Mouse (Mus musculus): ENCODE measurements at regions not wholly inside any gene's neighbourhood (a gene's known extent, or its start where the extent isn't known, plus 50 kb on each side); places are given as distances from the start of the nearest gene placed in this dataset.

DNA sequence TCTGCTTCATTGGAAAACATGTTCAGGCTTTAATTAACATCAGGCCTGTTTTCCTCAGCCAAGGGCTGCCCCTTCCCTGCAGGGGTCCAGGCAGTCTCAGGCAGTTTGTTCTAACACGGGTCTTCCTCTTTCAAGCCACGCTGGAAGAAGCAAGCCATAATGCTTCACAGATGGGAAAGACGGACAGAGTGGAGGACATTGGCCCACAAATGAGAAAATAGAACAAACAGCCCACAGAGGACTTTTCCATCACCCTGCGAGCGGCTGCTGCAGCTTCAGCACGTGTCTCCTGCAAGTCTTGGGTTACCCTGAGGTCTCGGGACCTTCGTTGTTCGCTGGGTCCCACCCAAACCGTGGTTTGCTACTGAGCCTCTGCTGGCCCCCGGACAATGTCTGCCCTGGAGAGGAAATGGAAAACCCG is 565.9 kb upstream of the 3110018I06Rik start:
- DNase-seq: no peak

DNA sequence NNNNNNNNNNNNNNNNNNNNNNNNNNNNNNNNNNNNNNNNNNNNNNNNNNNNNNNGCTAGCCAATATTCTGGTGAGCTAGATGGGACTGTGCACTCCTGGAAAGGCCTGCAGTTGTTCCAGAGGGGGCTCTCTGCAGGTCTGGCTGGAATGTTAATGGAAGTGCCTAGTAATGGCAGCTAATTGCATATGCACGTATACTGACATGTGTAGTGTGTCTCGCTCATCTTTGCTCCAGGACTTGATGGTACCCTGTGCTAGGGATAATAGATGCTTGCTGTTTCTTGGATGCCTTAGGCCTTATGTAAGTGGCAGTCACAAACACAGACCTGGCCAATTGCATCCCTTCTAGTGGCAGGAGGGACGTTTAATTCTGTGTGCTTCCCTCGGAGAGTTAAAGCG is 560.0 kb upstream of the 3110018I06Rik start:
- no peak for DNase-seq

DNA sequence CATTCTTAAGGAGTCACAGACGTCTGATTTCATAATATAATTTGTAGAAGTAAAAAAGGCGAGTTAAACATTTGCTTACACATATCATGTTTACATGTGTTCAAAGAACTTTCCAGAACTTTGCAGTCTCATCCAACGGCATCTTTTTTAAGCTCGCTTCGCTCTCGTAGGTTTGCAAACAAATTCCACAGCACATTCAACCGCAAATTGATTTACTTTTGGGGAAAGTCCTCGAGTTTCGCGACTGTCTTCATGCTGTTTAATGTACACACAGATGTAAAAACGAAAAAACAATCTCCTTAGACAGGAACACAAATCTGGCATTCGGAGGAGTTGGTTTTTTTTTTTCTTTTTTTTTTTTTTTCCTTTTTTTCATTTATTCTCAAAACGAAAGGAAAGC is 559.3 kb upstream of the 3110018I06Rik start:
- DNase-seq: no peak

DNA sequence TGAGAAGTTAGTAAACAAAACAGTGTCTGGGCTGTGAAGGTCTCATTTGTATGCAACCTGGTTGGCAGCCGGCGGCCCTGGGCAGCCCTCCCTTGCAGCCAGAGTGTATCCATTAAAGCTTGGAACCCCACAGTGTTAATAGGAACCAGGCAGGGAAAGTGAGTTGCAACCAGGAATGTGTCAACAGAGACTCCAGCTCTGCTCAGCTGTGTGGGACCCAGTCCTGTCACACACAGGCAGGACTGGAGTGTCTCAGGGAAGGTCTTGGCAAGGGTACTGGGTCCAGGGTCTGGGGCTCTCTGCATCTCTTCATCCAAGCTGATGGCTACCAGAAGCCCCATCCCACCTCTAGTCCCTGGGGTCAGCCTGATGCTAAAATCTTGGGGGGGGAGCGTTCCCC is 556.8 kb upstream of the 3110018I06Rik start:
- DNase-seq: no peak

DNA sequence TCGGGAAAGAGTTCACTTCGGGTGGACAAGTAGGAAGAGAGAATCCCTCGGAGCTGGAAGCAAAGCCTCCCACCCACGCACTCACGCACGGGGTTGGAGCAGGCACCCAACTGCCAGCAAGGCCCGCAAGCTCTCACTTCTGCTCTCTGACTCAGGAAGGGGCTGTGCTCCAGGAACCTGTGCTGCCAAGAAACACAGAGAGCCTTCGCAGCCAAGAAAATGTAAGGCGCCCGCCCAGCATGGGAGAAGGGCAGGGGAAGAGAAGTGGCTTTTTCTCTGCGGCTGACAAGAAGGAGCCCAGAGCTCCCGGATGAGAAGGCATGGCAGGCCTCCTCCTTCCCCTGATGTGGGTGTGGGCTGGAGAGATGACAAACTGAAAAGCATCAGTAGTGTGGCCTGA is 549.1 kb upstream of the 3110018I06Rik start:
- no peak for DNase-seq

DNA sequence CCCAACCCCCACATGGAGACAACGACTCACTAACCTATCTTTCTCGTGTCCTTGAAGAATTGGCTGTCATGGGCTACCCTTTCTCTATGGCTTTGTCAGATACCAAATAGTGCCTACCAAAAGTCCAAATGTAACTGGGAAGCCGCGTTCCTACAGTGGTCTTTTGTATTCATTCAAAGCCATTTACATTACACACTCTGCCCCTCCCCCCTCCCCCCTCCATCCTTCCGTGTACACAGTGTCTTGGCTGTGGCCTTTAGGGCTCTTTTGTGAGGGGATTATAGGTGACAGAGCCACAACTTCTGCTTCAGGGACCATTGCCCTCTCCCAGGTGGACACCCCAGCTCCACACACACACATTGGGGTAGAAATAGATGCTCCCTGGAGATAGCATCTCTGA is 544.6 kb upstream of the 3110018I06Rik start:
- DNase-seq: no peak

DNA sequence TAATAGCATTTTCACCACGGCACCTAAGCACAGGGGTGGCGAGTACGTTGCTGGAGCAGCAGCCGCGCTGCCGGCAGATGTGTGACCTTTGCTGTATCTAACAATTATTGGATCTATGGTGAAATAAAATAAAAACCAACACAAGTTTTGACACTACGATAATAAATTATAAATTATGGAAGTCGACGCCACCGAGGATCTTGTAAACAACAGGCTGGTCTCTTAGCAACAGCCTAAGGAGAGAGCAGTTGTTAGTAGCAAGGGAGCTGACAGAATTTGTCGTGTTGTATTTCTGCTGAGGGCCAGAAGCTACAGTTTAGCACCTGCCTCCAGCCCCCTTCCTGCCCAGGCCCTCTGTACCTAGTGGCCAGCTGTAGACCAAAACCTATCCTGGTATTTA is 535.8 kb upstream of the 3110018I06Rik start:
- no peak for DNase-seq

DNA sequence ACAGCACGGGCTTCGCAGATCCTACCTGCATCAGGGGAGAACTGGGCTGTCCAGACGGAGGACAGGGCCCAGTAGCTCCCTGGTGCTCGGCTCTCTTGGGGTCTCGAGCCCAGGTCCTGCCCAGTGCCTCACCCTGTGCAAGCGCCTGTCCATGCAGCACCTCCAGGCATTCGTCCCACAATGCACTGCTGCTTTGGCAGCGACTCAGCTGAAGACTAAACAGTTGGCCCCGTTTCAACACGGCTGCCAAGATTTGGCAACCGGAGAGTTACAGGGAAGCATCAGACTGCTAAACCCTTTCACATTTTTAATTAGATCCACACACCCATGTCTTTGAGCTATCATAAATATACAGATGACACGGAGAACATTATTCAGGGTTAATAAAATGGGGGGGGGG is 532.7 kb upstream of the 3110018I06Rik start:
- peak; percentile 71 for DNase-seq

DNA sequence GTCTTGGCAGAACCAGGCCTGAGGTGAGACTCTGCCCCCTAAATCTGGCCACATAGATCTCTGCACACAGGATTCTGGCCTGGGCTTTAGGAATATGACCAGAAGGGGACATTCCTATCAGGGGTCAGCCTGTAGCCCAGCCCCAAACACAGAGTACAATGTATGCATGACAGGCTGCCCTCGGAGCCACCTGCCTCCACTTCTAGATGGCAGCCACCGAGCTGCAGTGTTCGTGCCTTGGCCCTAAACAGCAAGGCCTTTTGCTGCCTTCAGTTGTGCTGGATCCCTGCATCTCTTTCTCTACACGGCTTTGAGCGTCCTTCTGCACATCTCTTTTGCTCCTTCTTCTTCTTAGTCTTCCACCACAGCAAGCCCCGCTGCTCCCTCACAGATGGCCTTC is 532.2 kb upstream of the 3110018I06Rik start:
- no peak for DNase-seq

DNA sequence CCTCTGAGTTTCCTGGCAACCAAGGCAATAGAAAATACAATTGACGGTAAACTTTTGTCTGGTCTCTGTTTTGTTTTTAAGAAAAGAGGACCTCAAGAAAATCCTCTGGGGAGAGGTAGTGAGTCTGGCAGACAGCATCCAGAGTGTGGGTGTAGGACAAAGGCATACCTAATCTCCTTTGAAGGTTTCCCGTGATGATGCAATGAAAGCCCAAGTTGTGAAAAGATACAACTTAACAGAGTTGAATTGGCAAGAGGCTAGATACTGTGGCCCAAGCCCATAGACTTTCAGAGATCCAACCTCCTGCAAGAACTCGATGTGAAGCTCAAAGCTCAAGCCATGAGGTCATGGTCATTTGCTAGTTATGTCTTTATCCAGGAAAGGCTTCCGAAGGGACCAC is 526.4 kb upstream of the 3110018I06Rik start:
- no peak for DNase-seq

DNA sequence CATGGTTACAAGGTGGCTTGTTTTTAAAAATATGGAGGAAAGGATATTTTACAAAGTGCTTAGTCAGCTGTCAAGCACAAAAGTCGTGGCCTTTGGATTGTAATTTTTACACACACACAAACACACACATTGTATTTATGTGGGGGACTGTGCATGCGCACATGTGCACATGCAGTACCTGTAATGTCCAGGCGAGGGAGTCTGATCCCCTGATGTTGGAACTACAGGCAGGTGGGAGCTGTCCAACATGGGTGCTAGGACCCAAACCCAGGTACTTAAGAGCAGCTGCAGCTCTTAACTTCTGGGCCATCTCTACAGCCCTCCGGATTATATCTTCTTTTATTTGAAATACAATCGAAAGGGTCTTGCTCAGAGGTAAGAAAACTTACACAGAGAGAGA is 524.7 kb upstream of the 3110018I06Rik start:
- peak; percentile 3 for DNase-seq

DNA sequence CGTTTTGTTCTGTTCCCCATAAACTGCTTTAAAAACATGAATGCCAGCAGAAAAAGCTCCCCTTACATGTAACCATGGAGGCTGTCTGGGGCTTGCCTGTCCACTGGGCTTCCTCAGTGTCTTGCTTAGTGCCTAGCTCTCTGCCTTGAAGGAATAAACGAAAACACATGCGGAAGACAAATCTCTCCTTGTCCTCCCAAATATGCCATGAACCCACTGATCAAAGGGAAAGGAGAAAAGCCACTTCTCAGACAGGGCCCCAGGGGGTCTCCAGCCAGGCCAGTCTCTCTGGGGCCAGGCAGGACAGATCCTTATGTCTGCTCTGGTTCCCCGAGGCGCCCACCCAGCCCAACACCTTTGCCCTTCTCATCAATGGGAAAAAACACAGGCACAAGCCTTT is 518.6 kb upstream of the 3110018I06Rik start:
- DNase-seq: no peak

DNA sequence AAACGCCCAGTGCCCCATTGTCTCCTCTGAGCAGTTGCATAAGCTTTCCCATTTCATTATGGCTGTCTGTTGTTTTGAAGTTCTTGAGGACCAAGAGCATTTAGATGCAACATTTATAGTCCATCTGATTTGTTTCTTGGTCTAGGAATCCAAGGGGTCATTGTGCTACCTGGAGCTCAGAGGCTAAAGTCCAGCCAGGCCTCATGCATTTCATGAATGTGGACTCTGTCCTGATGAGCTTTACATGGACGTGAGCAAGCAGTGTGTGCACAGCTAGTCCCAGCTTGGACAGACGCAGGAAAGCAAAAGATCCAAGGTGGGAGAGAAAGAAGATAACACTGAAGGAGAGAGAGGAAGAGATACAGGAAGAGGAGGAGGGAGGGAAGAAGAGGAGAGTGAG is 496.0 kb upstream of the 3110018I06Rik start:
- peak; percentile 78 for DNase-seq

DNA sequence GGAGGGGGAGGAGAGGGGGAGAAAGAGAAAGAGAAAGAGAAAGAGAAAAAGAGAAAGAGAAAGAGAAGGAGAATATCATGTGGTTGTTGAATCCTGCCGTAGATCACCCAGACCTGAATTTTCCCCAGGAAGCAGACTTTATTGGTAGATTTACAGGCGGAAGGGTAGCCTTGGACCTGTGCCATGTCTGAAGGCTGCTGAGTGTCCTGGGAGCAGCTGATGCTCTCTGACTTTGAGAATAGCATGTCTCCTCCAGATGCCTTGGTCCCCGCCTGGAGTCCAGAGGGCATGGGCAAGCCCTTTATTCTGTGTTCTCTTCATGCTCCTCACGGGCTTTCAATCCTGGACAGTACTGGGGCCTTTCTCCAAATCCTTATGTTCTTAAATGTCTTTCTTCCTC is 495.4 kb upstream of the 3110018I06Rik start:
- peak; percentile 37 for DNase-seq

DNA sequence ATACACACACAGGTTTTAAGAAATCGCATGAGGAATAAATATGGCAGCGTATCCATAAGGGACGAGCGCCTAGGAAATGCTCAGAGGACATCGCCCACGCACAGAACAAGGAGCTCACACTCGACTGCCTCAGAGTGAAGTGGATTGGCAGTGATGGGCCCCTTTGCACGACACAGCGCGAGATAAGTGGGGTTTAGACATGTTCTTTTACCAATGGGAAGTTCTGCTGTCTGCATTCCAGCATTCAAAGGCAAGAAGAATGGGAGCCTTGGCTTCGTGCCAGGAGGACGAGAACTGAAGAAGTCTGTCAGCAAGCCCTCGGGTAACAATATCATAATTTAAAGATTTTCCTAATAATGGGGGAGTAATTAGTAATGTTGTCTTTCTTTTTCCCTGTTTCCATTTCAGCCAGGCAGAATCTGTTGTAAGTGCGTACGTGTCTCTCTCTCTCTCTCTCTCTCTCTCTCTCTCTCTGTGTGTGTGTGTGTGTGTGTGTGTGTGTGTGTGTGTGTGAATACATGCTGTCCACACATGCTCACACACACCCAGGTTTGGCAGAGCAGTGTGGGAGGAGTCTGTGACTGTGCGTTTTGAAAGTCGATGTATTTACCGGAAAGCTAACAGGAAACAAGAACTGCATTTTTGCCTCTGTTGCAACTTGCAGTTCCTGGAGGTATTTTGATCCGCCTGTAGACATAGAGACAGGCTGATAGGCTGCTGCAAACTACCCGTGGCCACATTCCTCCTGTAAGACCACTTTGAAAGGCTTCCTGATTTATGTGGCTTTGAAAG is 477.2 kb upstream of the 3110018I06Rik start:
- no peak for DNase-seq

DNA sequence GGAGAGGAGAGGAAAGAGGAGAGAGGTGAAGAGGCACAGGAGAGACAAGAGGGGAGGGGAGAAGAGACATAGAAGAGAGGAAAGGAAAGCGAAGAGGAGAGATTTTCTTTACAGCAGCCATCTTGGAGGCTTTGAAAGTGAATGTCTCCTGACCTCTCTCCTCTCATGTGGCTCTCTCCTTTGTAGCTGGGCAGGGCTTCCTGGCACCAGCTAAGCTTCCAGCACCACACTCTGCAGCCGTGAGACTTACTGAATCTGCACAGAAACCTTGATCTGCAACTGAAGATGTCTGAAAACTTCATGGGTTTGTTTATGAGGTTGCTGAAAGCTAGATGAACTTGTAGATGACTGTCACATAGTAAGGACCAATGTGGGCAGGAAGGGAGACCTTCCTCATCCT is 471.6 kb upstream of the 3110018I06Rik start:
- no peak for DNase-seq

DNA sequence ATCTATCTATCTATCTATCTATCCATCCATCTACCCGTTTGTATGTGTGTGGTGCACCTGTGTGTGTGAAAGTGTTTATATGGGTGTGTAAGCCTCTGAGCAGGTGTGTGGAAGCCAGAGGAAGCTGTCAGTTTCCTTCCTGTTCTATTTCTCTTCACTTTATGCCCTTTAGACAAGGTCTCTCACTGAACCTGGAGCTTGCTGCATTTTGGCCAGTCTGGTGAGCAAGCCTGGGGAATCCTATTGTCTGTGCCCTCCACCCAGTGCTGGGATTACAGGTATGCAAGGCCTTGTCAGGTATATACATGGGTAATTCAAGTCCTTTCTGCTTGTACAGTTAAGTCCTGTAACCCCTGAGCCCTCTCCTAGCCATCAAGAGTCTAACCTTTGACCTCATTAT is 466.6 kb upstream of the 3110018I06Rik start:
- DNase-seq: no peak

DNA sequence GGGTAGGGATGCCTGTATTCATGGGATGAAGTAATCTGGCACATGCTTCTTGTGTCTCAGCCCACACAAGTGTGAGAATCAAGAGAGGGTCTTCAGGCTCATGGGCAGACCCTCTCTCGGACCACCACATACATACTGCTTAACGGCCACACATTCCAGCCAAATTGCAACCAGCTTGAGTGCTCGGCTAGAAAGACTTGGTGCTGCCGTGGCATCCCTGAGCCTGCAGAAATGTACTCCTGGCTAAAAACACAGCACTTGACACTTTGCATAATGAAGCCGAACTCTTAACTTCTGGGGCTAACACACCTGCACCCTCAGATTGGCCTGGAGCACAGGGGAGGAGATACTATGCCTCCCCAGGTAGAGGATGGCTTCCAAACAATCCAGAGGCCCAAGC is 461.6 kb upstream of the 3110018I06Rik start:
- DNase-seq: no peak

DNA sequence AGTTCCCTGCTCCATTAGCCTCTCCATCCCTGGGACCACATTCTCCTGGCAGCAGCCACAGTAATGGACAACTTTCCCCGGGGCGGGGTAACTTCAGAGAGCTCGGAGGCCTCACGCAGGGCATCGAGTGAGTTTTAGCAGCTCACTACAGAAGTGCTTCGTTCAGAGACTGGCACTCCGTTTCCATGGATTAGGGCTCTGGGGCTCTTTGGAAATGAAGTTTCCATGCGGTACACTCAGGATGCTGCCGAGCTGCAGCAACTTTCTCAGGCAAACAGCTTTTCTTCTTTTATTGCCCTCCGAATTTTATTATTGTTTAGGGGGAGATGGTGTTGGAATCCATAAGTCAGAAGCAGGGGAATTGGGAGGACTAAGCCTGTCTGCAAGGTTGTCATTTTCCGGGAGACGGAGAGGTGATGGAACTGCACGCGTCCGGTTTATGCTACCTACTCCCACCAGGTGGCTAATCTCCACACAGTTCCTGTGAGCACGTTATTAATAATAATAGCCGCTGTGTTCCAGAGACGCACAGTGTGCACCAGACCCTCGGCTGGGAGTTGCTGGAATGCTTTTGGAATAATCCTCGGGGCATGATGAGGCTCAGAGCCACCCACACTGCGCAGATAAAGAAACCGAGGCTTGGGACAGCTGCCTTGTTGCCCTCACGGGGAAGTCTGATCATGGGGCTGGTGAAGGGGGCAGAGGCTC is 460.4 kb upstream of the 3110018I06Rik start:
- DNase-seq: no peak

DNA sequence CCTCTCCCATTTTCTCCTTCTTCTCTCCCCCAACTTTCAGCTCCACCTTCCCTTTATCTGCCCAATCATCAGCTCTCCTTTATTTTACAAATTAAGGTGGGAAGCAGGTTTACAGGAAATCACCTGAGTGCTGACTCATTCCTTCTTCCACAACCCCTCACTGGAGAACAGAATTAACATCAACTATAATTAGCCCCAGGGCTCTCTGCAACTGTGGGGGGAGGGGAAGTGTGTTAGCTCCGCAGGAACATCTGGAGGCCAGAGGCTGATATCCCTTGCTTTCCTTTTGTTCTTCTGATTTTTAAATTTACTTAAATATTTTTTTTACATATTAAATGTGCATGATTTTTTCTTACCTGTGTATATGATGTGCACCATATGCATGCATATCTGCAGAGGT is 459.4 kb upstream of the 3110018I06Rik start:
- no peak for DNase-seq

DNA sequence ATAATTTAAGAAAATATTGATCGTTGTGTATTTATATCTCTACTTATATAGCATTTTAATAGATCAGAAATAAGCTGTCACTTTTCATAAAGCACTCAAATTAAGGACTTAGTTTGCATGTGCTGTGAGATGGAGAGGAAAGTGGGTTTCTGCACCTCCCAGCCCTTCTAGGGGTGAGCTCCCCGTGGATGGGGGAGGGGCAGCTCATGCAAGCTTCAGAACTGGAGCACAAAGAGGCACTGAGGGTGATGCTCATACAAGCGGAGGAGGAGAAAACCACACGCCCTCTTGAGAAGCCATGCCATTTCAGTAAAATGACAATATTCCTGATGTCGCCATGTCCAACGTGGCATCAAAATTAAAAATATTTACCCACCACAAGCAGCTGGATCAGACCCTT is 452.1 kb upstream of the 3110018I06Rik start:
- no peak for DNase-seq

DNA sequence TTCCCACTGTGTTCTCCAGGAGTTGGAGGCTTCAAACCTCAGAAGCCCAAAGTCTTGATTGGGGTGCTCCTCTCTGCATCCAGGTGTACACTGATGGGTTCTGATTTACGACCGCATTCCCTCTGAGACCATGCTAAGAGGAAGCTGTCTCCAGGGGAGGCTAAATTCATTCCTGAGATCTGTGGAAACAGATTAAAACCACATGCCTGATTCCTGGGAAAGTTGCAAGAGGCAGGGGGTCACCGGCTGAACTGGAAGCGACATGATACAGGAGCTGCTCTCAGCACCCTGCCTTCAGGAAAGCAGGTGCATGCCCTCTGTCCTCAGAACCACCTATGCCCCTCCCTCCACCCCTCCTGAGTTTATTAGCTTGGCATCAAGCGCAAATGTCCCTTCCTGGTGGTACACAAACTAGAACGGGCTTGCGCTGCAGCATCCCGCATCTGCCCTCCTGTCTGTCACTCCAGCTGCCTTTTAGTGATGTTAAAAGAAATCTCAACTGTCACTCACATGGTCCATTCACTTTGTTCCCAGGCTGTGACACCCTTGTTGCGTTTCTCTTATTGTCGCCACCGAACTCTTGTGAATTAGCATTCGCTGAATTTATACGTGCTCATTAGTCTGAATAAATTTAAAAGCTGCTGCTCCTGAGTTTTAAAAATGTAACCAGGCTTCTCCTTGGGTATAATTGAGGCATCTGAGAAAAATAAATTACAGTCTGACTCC is 446.3 kb upstream of the 3110018I06Rik start:
- DNase-seq: no peak

DNA sequence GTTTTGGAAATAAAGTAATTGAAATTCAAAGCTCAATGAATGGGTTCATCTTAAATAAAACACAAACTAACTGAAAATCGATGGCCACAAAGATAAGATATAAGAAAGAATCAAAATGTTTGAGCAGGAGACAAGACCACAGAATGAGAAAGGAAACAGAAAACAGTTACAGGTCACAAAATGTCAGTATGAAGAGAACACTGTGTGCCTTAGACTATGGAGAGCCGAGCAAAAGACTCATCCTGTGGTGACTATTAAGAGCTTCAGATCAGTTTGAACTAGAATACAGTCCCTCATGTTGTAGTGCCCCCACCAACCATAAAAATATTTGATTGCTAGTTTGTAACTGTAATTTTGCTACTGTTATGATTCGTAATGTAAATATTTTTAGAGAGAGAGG is 441.9 kb upstream of the 3110018I06Rik start:
- DNase-seq: no peak

DNA sequence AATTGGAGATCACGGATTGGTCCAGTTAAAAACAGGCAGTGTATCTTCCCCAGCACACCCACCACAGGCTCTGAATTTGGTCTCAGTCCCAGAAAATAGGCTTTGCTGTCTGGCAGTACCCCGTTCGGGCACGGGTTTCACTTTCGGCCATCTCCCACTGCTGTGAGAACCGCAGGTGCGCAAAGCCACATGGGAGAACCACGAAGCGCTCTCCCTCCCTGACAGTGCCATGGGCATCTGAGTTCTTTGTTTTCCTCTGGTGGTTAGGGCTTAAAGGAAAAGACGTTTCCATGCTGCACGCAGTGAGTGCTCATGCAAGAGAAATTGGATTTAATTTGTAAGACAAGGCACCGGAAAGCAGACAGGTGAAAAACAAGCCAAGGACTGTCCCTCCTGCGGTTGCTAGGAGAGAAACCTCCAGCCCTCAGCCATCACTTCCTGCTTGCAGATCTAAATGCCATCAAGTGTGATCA is 441.3 kb upstream of the 3110018I06Rik start:
- no peak for DNase-seq
